Mouse (Mus musculus) ES-Bruce4 (cell line): ENCODE measurements at regions not wholly inside any gene's neighbourhood (a gene's known extent, or its start where the extent isn't known, plus 50 kb on each side); places are given as distances from the start of the nearest gene placed in this dataset.

Experiments
- CTCF ChIP-seq: IDR thresholded peaks from one replicate; pipeline ENCODE4 v1.8.1; 2011; ENCODE audit warnings: low read depth, low read length
- EP300 ChIP-seq: IDR thresholded peaks from 2 replicates; pipeline ENCODE4 v1.6.1; 2011; ENCODE audit warnings: low read depth, low read length; ENCODE audit not compliant: insufficient read depth
- POLR2A ChIP-seq: IDR thresholded peaks from one replicate; pipeline ENCODE4 v1.8.1; 2011; ENCODE audit warnings: low read length; ENCODE audit not compliant: insufficient read depth

DNA sequence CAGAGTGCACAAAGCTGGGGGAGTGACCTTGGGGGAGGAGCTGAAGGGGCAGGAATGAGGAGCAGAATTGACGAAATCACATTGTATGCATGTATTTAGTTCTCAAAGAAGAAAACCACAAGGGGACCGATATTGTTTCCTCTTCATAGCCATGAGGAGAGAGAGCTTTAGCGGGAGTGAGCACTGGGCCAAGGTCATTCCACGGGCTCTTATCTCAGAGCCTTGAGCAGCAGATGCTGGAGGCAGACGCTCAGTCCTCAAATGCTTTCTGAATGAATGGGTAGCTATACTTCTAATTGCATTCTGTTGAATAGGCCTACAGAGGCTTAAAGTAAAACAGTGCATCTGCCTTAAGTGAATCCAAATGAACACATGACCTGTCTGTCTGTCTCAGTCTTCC is 245.2 kb upstream of the Rbfox1 start:
- TF ChIP-seq EP300, result no peak
- TF ChIP-seq CTCF, result no peak
- no peak for TF ChIP-seq POLR2A
